Mouse (Mus musculus) lung, embryonic 14.5 days (tissue): ENCODE data around the gene Rexo2. TPM values are rescaled to one million over a fixed set of nuclear protein-coding genes. Genes with fewer than 3 reads are reported as not detected.
A peak's percentile ranks its signal among the peaks of the same experiment; 100 is the strongest.
"Not testable (repeated sequence)": the region's sequence is repeated elsewhere in the genome, so short reads cannot be mapped to it uniquely, and the experiment has no call there.

Experiments used
- ATAC-seq: fragments of 200-750 bp; cut with Nextera tagmentation; 2 replicates; pipeline ENCODE4 v1.8.0; 2017; ENCODE audit warnings: mild to moderate bottlenecking, moderate TSS enrichment, moderate library complexity; ENCODE audit not compliant: insufficient read depth
- DNase-seq: peaks from one replicate; pipeline ENCODE4 v3.0.0-alpha.2; 2015
- H3K27ac ChIP-seq: fragments of 300-500 bp; sonication (generic); 2 replicates; pipeline ENCODE4 v1.5.1; 2014; ENCODE audit warnings: low read depth, mild to moderate bottlenecking, moderate library complexity
- H3K27me3 ChIP-seq: fragments of 300-500 bp; sonication (generic); 2 replicates; pipeline ENCODE4 v1.6.1; 2014; ENCODE audit warnings: low read length, control low read depth; ENCODE audit not compliant: insufficient read depth
- H3K36me3 ChIP-seq: fragments of 300-500 bp; sonication (generic); 2 replicates; pipeline ENCODE4 v1.6.1; 2014; ENCODE audit warnings: control low read depth; ENCODE audit not compliant: insufficient read depth
- H3K4me1 ChIP-seq: fragments of 300-500 bp; sonication (generic); 2 replicates; pipeline ENCODE4 v1.6.1; 2014; ENCODE audit warnings: antibody characterized with exemption, control low read depth; ENCODE audit not compliant: insufficient read depth
- H3K4me2 ChIP-seq: fragments of 300-500 bp; sonication (generic); 2 replicates; pipeline ENCODE4 v1.6.1; 2014; ENCODE audit warnings: mild to moderate bottlenecking
- H3K4me3 ChIP-seq: fragments of 300-500 bp; sonication (generic); 2 replicates; pipeline ENCODE4 v1.5.1; 2014; ENCODE audit warnings: low read depth, low read length
- H3K9ac ChIP-seq: fragments of 300-500 bp; sonication (generic); 2 replicates; pipeline ENCODE4 v1.6.1; 2014
- H3K9me3 ChIP-seq: fragments of 300-500 bp; sonication (generic); 2 replicates; pipeline ENCODE4 v1.6.1; 2016; ENCODE audit warnings: low read depth, low read length, control low read depth
- CTCF ChIP-seq: IDR thresholded peaks from 2 replicates; pipeline ENCODE4 v1.5.1; 2016; ENCODE audit warnings: antibody characterized with exemption, low read depth
- WGBS: fragments of 180-500 bp; shearing (Covaris S2); extraction: QIAGEN DNeasy Blood & Tissue Kit; methylation state at CpG from one replicate; pipeline ENCODE4 v1.1.7; 2014; 5-methylcytosine and 5-hydroxymethylcytosine counted together
- polyA plus RNA-seq: library from polyadenylated mRNA; unstranded; fragments of >200 nt; fragmentation: Nextera tagmentation; extraction: Ambion mirVana; gene quantifications from 2 replicates; pipeline ENCODE4 v1.2.1, GENCODE M21; 2014

The Rexo2 gene
- polyA plus RNA-seq = 87.1 and 87.8 TPM in 2 replicates

DNA sequence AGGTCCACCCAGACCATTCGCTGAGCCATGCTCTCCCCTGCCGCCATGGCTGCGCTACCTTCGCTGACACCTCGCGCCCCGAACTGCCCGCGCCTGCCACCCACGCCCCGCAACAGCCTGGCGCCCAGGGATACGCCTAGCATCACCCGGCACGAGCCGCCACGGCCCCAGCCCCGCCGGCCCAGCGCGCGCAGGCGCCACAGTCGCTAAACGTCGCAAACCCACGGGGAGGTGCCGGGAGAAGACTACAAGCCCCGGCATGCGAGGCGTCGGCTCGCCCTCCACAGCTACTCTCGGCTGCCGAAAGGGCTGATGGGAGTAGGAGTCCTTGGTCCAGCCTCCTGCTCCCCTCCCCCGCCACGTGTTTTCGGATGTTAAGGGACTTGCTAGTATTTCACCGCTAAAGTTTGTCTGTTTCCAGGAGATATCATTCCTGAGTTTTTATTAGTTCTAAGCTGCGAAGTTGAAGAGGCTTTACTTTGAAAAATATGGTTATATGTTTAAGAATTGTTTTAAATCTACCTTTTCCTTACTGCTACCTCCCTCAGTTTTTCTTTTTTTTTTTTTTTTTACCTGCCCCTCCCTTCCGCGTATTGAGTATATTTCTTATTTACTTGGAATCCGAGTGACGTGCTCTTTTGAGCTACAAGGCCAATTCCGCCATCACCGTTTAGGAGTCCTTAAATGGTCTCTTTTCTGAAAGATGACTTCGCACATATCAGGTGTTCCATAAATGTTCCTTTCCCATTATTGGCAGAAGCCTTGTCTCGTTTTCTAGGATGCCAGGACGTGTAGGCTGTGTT is at the start of gene Rexo2:
Rexo2 (minus strand) TSS at position 213 of the 803 bp plus-strand sequence.
- Histone ChIP-seq H3K27me3 (no peaks in the 10 kb centered on the region), H3K9me3 (no peaks in the 10 kb centered on the region), H3K36me3 (peaks cover 12% of the 10 kb centered on the region; the same call in 1 of the 2 replicates), H3K4me2 (peak within 1 kb of the TSS; percentile 88), H3K9ac (peak within 1 kb of the TSS; percentile 71), H3K4me1 (no peaks in the 10 kb centered on the region), H3K4me3 (peak within 1 kb of the TSS; percentile 87), H3K27ac (peak within 1 kb of the TSS; percentile 60)
- TF ChIP-seq CTCF = no peak
- WGBS = 1% methylated on average over 49 of the region's 49 CpGs
- ATAC-seq = peak; percentile 98
- peak; percentile 96 for DNase-seq

DNA sequence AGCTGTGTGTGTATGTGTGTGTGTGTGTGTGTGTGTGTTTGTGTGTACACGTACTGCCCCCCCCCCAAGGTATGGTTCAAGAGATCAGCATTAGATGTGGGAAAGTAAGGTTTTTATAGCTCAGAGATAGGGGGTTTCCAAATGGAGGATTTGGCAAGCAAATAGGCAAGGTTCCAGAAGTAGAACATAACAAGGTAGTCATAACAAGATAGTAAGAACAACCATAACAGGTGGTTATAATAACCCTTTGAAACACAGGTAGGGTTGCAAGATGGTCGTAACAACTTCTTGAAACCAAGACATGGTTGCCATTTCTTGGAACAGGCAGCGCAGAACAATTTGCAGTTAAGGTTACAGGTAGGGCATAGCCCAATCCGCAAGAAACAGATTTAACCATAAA is 46.1 kb upstream of the Rexo2 start:
- ATAC-seq = no peak
- 79% methylated on average over 4 of the region's 4 CpGs for WGBS
- Histone ChIP-seq H3K4me1 (no peaks in the 10 kb centered on the region), H3K9me3 (no peaks in the 10 kb centered on the region), H3K36me3 (no peaks in the 10 kb centered on the region), H3K27ac (no peak overlapping the region), H3K4me3 (no peak overlapping the region), H3K4me2 (no peak overlapping the region), H3K9ac (no peak overlapping the region), H3K27me3 (no peaks in the 10 kb centered on the region)
- no peak for TF ChIP-seq CTCF
- DNase-seq = no peak

DNA sequence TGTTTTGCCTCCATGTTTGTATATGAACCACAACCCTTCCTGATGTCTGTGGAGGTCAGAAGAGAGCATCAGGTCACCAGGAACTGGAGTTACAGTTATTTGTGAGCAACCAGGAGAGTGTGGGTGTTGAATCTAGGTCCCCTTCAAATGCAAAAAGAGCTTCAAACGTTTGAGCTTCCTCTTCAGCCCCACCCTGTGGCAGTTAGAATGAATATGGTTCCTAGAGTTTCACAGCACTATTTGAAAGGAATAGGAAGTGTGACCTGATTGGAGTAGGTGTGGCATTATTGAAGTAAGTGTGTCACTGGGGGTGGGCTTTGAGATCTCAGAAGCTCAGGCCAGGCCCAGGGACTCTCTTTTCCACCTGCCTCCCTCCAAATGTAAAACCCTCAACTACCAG is 45.1 kb upstream of the Rexo2 start:
- 8% methylated on average over 1 of the region's 1 CpGs for WGBS
- H3K4me3 ChIP-seq = no peak overlapping the region
- no peak overlapping the region for H3K4me2 ChIP-seq
- H3K27me3 ChIP-seq = no peaks in the 10 kb centered on the region
- no peak for TF ChIP-seq CTCF
- H3K36me3 ChIP-seq = no peaks in the 10 kb centered on the region
- H3K27ac ChIP-seq = no peak overlapping the region
- H3K4me1 ChIP-seq = no peaks in the 10 kb centered on the region
- ATAC-seq = no peak
- DNase-seq = no peak
- no peak overlapping the region for H3K9ac ChIP-seq
- no peaks in the 10 kb centered on the region for H3K9me3 ChIP-seq

DNA sequence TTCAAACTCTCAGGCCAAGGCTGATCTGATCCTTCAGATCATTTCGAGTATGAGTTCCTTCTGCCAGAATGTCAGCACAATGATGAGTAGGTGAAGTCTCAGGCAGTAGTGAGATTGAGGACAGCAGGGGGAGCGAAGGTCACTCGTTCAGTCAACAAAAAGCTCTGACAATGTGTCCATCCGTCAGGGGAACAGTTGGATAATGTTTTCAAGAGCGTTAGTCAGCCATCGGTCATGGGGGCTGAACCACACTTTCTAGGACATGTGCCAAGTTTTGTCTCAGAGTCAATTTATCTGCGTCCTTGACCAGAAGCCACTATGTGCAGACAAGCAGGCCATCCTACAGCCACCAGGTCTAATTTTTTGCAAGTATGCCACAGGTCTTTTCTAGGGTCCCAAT is 40.0 kb upstream of the Rexo2 start:
- H3K4me1 ChIP-seq, DNase-seq, H3K27ac ChIP-seq, H3K36me3 ChIP-seq, ATAC-seq, H3K27me3 ChIP-seq, H3K4me3 ChIP-seq, H3K9me3 ChIP-seq, H3K9ac ChIP-seq, H3K4me2 ChIP-seq: not testable (repeated sequence)
- no CpG with 5 or more reads among the region's 7 CpGs for WGBS

DNA sequence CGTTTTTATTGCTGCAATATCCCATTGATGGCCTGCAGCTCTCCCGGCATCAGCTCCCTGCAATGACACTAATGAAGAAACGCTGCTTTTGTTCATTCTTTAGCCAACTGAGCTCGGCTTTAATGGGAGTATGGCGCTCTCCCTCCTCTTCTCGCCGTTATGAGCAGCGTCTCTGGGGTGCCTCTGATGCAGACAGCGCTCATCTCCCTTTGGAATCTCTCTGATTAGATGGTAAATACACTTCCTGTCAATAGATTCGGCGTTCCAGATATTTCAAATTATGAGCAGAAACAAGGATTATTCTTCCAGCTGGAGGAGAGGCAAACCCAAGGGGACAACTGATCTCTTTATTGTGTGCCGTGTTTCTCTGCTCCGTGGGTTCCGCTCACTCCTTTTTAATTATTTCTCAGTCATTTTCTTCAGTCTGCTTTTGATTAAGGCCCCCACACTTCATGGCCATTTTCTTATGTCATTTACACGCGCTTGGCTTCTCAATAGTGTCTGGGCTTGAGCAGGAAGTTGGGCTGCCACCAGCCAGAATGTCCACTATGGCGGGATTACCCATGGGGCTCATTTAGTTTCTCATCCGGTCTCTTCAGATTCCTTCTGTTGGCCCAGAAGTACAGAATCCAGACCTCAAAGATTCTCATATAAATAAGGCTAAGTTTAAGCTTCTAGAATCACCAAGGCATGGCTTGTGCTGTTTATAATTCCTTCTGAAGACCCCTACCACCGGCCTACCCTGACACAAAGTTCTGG is 37.1 kb upstream of the Rexo2 start:
- ATAC-seq = no peak
- Histone ChIP-seq H3K4me3 (no peak overlapping the region), H3K9ac (no peak overlapping the region), H3K9me3 (no peaks in the 10 kb centered on the region), H3K27me3 (peaks cover 11% of the 10 kb centered on the region; the same call in 1 of the 2 replicates), H3K36me3 (no peaks in the 10 kb centered on the region), H3K4me1 (no peaks in the 10 kb centered on the region), H3K4me2 (no peak overlapping the region), H3K27ac (no peak overlapping the region)
- no peak for DNase-seq
- TF ChIP-seq CTCF = no peak
- WGBS = 72% methylated on average over 19 of the region's 19 CpGs

DNA sequence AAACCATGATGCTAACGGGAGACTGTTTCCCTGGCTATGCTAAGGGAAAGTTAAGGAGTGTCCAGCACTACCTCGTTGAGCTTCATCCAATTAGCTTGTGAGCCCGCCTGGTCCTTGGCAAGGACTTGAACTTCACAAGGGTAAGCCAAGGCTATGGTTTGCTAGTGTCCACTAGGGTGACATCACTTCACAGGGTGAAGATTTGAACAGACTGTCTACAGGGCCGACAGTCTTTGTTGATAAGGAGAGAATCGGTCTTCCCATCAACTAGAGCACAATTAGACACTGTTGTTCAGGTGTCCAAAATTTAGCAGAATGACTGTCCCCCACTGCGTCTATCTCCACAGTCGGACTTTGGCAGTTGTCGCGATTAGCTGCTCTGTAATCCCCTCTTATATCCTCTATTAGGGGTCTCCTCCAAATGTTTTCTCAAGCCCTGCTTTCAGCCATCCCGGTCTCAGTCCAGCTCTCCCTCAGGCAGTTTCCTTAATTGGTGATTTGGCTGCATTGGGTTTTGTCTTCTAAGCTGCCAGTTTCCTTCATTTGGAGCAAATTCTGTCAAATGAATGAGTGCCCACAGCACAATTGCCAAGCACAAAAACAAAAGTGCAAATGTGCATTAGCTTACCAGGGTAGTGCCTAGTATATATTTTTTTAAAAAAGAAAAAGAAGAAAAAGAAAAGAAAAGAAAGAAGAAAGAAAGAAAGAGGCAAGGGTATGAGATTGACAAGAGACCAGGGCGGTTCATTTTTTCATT is 36.4 kb upstream of the Rexo2 start:
- Histone ChIP-seq H3K9me3 (no peaks in the 10 kb centered on the region), H3K27me3 (peaks cover 11% of the 10 kb centered on the region; the same call in 1 of the 2 replicates), H3K9ac (no peak overlapping the region), H3K4me1 (no peaks in the 10 kb centered on the region), H3K4me3 (no peak overlapping the region), H3K36me3 (no peaks in the 10 kb centered on the region), H3K4me2 (no peak overlapping the region), H3K27ac (no peak overlapping the region)
- TF ChIP-seq CTCF = no peak
- ATAC-seq (no peak), DNase-seq (no peak)
- 78% methylated on average over 11 of the region's 11 CpGs for WGBS

DNA sequence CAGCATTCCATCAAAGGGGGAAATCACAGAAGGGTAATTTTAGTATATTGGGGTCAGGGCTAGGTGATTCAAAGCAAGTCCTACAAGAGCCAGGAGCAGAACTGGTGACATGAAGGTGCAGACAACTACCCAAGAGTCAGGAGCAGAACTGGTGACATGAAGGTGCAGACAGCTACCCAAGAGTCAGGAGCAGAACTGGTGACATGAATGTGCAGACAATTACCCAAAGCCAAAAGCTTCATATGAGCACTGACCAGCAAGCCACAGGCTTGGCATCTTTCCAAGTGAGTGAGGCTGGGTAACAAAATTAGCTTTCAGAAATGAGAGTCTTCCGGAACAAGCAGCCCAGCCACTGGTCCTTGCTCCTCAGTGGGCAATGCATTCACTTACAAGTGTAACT is 34.9 kb upstream of the Rexo2 start:
- ATAC-seq (no peak), DNase-seq (peak; percentile 73)
- WGBS = 37% methylated on average over 1 of the region's 1 CpGs
- Histone ChIP-seq H3K9ac (no peak overlapping the region), H3K36me3 (no peaks in the 10 kb centered on the region), H3K27me3 (peaks cover 11% of the 10 kb centered on the region; the same call in 1 of the 2 replicates), H3K9me3 (no peaks in the 10 kb centered on the region), H3K27ac (no peak overlapping the region), H3K4me3 (no peak overlapping the region), H3K4me1 (no peaks in the 10 kb centered on the region), H3K4me2 (no peak overlapping the region)
- TF ChIP-seq CTCF = no peak
